Mouse (Mus musculus): Measurements from ENCODE around the gene Prkn.

Prkn gene

DNA sequence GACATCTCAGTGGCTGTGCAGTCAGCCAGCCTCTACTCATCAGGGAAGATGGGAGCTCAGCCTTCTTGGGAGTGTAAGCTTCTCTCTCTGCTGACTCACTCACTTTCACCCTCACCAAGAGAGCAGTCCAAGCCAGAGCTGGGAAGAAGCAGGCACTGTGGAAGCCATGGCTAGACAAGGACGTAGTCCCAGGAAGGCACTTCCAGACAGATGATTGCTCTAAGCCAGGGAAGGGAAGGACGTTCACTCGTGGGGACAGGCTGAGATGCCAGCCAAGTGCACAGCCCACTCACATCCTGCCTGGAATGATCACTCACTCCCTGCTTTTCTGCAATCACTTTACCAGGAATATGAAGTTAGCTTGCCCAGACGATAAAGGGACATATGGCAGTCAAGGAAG, 430.0 kb downstream of the Prkn start:
- in situ Hi-C loops (cut with MseI, MboI) = no loop called here

GRCm38 (mm10) chr17:11271876-11272275, 431.7 kb downstream of the Prkn start:
- in situ Hi-C loops (cut with MseI, MboI) = no loop called here

DNA sequence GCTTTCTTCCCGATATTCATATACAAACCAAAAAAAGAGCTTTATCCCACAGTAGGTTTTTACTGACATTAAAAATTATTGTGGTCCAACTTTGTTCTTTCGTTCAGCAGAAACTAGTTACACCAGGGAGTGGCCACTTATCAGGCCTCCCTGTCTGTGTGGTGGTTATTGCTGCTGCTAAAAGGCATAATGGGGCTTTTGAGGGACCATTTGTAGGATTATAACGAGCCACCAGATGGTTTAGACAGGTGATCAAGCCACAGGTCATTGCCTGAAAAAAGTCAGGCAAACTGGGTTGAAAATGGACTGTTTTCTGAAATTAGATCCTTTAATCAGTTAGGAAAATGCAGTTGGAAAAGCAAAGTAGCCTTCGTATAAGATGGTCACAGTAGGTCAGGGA, 444.1 kb downstream of the Prkn start:
- in situ Hi-C loops (cut with MseI, MboI) = no loop called here

DNA sequence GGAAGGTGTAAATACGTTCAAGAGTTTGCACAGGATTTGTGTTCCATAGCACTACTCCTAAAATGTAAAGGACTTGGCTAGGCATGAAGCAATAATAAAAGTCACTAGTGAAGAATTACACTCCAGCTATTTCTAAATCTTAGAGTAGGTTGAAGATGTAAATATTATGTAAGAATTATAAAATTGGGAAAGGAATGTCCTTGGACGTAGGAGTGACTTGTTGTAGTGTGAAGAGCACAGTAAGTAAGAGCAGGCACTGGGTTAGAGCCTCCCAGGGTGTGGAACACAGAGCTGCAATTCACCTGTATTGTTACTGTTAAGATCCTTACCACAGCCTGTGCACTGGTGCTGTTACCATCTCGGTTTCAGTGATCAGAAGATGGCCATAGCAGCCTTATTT, 450.0 kb downstream of the Prkn start:
- in situ Hi-C loops (cut with MseI, MboI) = no loop called here

- in situ Hi-C loops (cut with MseI, MboI) = no loop called here
These were observed 462.9 kb downstream of the Prkn start for GRCm38 (mm10) chr17:11303116-11303515.

GRCm38 (mm10) chr17:11309843-11310242, 469.7 kb downstream of the Prkn start:
- in situ Hi-C loops (cut with MseI, MboI) = no loop called here

DNA sequence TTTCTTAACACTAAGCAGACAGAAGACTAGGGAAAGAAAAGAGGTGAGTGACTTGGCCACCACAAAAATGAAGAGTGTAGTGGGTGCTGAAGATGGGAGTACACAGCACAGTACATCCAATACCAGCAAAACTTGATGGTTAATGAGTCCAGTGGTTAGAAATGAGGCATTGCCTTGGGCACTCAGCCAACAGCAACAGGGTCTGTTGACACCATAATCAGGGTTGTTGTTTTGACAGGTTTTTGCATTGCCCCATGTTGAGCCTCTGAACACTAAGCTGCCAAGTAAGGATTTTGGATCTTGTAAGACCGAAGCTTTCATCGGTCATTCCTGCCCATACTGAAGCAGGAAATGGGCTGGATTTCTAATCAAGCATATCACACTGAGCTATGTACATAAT, 474.0 kb downstream of the Prkn start:
- in situ Hi-C loops (cut with MseI, MboI) = no loop called here

DNA sequence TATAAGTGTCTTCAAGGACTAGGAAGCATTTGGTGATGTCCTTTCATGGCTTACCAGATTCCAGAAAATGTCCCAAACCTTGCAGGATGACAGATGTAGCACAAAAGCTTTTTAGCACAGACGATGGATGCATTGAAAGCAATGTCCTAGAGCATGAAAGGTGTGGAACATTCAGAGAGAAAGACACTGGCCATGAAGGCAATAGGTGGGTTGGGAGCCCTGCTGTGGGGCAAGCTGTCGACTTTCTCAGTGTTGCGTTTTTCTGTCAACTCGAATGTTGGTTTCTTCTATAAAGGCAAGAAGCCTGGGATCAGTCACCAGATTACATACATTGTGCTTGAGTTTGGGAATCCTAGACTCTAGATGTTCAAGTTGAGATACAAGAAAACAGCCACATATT, 475.5 kb downstream of the Prkn start:
- in situ Hi-C loops (cut with MseI, MboI) = no loop called here

DNA sequence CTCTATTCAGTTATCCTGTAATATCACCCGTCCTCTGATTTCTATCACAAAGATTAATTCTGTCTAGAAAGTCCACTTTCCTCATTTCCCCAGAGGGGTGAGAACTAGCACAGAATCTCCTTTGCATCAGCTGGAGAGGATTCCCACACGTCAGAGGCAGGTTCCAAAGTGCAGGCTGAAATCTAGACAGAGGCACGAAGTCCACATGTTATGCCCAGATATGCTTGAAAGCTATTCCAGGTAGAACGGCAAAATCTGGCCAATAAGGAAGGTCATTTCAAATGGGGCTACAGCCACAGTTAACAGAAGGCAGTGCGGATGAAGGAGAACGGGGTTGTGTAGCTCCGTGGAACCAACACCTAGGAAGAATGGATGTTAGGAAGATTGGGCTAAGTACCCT, 478.8 kb downstream of the Prkn start:
- in situ Hi-C loops (cut with MseI, MboI) = no loop called here

GRCm38 (mm10) chr17:11319666-11320360, 479.6 kb downstream of the Prkn start:
- in situ Hi-C loops (cut with MseI, MboI) = no loop called here

DNA sequence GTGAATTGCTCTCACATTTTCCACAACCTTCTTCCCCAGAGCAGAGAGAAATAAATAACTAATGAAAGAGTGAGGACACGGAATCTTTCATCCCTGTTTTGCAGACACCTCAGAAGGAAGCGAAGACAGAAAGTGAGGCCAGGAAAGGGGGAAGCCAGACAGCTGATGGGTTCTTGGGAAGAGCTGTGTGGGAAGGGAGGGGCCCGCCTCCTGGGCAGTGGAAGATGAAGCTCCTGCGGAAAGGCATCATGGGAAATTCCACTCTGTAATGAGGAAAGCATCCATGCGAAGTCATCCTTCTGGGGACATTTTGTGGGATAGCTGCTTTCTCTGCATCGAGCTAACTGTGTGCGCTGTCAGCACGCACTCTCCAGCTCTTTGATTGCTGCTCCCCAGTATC, 491.9 kb downstream of the Prkn start:
- in situ Hi-C loops (cut with MseI, MboI) = no loop called here

GRCm38 (mm10) chr17:11333741-11334140, 493.6 kb downstream of the Prkn start:
- in situ Hi-C loops (cut with MseI, MboI) = no loop called here

DNA sequence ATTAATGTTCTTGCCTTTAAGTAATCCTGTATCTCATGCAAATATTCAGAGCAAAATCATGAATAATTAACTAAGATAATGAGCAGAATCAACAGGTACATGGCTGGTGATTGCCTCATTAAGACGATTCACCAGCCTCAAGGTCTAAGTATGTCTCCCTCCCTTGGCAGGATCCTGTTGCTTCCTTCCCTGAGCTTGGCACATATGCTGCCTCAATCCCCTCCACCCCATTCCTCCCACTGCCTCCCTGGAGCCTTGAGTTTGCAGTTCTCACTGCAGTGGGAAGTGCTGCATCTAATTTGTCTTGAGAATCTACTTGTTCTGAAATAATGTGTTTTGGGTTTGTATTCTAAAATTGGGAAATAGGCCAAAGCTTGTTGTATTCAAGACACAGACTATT, 496.0 kb downstream of the Prkn start:
- in situ Hi-C loops (cut with MseI, MboI) = no loop called here

DNA sequence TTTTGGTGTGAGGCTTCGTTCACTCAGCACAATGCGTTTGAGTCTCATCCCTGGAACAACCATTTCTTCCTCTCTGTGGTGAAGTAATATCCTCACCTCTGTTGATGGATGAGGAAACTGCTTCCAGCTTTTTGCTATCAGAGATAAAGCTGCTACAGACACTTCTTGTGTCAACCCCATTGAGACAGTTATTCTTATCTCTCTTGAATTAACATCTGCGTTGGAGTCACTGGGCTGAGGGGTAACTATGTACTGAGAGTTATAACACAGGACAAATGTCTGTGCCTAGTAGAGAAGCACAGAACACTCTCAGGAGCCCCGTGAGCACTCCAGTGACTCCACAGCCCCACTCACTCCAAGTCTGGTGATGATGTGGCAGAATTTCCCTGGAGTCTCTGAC, 500.2 kb downstream of the Prkn start:
- in situ Hi-C loops (cut with MseI, MboI) = no loop called here

DNA sequence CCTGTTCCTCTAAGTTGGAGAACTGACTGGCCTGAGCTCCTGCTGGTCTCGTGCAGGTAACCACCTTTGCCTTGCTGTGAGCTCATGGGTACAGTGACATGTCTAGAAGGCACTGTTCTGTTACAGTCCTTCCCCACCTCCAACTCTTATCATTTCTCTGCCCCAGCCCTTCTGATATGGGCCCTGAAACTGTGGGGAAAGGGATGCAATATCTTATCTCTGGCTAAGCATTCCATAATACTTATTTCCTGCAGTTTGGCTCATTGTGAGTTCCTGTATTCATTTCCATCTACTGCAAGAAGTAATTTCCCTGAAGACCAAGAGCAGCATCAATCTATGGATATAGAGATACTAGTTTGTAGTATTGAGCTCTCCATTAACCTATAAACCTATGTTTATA, 506.1 kb downstream of the Prkn start:
- in situ Hi-C loops (cut with MseI, MboI) = no loop called here

DNA sequence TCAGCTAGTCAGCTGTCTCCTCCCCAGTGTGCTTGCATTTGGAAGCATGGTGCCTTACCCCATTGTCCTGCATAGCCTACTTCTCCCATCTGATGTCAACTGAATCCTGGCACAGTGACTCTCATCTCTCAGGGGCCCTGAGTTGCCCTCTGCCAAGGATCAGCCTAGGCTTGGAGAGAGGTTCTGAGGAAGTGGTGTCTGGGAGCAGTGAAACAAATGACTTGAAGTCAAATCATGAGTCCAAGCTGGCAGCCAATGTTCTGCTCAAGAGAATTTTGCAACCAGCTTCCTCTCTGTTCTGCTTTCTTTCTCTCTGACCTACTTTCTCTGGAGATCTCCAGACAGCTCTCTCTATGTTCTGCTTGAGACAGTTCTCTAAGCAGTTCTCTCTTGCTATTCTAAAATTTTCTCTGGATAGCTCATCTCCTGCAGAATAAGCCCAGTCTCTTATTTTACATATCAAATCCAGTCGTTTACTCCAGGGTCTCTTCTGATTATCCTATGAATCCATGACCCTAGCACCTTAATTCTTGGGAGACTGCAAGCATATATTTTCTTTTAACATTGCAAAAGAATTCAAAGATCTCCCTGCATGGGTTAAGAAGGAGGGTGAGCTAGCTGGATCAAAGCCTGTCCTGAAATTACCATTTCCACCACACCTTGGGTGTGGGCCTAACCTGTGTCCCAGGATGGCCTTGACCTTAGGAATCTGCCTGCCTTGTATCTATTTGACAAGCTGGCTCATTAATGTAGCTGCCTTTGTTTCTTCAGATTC, 512.8 kb downstream of the Prkn start:
- in situ Hi-C loops (cut with MseI, MboI) = no loop called here

DNA sequence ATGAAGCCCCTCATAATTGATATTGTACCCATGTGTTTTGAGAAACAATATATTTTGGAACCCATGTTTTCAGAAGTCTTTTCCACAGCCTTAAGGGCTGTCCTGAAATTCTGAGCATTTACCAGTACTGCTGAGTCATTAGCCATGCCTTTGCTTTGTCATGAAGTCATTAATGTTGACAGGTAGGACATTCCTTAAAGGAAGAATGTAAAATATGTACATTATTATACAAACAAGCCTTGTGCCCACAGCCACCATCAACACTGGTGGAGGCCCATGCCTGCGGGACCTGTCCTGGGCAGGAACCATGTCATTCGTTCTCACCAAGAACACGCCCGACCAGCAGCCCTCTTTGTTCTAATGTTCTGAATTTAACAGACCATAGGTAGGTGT, 513.4 kb downstream of the Prkn start:
- in situ Hi-C loops (cut with MseI, MboI) = no loop called here

GRCm38 (mm10) chr17:11354348-11354747, 514.2 kb downstream of the Prkn start:
- in situ Hi-C loops (cut with MseI, MboI) = no loop called here

DNA sequence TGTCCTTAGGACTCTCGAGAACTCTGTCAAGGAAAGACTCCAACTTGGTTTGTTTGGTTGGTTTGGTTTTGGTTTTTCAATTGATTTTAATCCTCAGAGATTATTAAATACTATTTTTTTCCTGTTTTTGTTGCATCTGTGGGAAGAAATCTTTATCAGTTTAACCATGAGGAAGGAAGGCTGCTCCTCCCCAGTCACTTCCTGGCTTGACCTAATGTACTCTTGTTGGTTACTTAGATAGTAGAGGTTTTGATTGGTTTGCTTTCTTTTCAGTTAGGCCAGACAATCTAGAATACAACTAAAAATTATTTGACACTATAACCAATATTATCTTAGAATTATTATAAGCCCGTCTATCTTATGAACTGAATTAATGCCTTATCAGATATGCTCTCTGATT, 535.3 kb downstream of the Prkn start:
- in situ Hi-C loops (cut with MseI, MboI) = no loop called here

GRCm38 (mm10) chr17:11383364-11383962, 543.3 kb downstream of the Prkn start:
- in situ Hi-C loops (cut with MseI, MboI) = no loop called here

GRCm38 (mm10) chr17:11385246-11385645, 545.1 kb downstream of the Prkn start:
- in situ Hi-C loops (cut with MseI, MboI) = no loop called here

DNA sequence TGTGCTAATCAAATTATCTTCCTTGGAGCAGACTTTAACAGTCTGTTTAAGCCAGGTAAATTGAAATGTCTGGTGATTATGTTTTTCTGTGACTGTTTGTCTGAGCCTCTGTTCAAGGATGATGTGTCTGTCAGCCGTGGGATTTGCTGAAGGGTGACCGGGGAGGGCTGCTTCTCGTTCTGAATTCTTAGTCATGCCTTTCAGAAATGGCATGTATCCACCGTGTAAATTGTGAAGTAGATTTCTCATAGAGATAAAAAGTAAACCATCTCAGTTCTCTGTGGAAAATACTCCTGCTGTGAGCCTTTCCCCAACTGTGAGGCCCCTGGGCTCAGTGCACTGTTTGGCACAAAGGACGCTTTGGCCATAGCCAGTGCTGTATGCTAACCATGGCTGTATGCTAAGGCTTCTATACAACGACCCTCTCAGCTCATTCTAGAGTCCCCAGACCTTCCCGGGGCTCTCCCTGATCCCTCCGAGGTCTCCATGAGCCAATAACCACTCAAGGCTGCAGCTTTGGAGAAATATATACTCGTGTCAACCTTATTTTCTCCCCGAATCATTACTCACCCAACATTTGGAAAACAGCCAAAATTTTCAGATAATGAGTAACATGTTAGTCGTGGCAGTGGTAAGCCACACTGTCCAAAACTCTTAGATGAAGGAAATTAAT, 552.6 kb downstream of the Prkn start:
- in situ Hi-C loops (cut with MseI, MboI) = no loop called here

- in situ Hi-C loops (cut with MseI, MboI) = no loop called here
These were observed 554.4 kb downstream of the Prkn start for GRCm38 (mm10) chr17:11394607-11395006.

All from mouse trophoblast stem cell (cell line).